Mouse (Mus musculus): ENCODE data around the gene Dph3. TPM values are rescaled to one million over a fixed set of nuclear protein-coding genes. Genes with fewer than 3 reads are reported as not detected.

The Dph3 gene
- total and polyA plus RNA-seq, 3 experiments, result 75.7 to 125 (median 92.9) TPM

DNA sequence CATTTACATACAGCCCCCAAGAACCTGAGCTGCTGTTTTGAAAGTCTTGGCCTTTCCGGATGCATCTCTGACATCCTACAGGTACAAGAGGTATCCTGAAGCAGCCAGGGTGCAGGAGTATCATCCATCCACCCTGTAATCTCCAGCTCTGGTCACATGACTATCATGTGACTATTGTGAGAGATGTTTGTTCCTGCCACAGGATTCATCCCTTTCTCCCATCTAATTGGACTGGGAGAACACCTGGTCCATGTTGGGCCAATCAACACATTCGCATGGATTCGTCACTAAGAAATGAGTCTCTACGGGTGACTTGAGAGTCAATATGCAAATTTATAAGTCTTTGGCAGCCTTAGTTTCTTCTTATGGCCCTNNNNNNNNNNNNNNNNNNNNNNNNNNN lies 24.1 kb downstream of the Dph3 start:
- Histone ChIP-seq H3K27me3 (replicated peaks) (no peaks in the 10 kb centered on the region), H3K9me3 (replicated peaks; ENCODE audit: low read length) (peaks cover 17% of the 10 kb centered on the region), H3K79me2 (replicated peaks; ENCODE audit: control insufficient read depth, extremely low read depth, insufficient read depth, poor library complexity, severe bottlenecking) (no peaks in the 10 kb centered on the region), H3K4me1 (ENCODE audit: control insufficient read depth in 1 of 2, insufficient read depth in 2 of 2) (peaks cover 3 to 5% of the 10 kb centered on the region in 2 experiments; a peak in 2 of 4 replicates), H3K27ac (ENCODE audit: insufficient read depth, low read depth) (no peak overlapping the region), H3K36me3 (replicated peaks in 1 of 2; ENCODE audit: control insufficient read depth in 1 of 2, insufficient read depth in 1 of 2, low read length in 1 of 2) (no peaks in the 10 kb centered on the region), H3K4me3 (replicated peaks in 1 of 3; ENCODE audit: low read depth in 2 of 3, low read length in 2 of 3, poor library complexity in 1 of 3) (no peak overlapping the region), H3K9ac (ENCODE audit: insufficient read depth, low read depth) (no peak overlapping the region), H3K4me2 (ENCODE audit: insufficient read depth, low read depth, poor library complexity, severe bottlenecking) (no peak overlapping the region)
- dilution Hi-C loops (cut with MboI; ENCODE audit: extremely low pct_ligation_motif_present, extremely low pct_unique_long_range_greater_than_20kb, low sequenced_read_pairs) (no loop called here), in situ Hi-C loops (cut with MboI; ENCODE audit: low pct_ligation_motif_present, low pct_unique_long_range_greater_than_20kb, low sequenced_read_pairs) (no loop called here)
- no peak for DNase-seq (ENCODE audit: extremely low read depth)
- TF ChIP-seq RCOR1 (conservative IDR thresholded peaks at IDR 0.05; ENCODE audit: low read depth, low read length) (no peak), GABPA (IDR thresholded peaks at IDR 0.05; ENCODE audit: insufficient replicate concordance, low read depth, low read length) (no peak), USF2 (conservative IDR thresholded peaks at IDR 0.05; ENCODE audit: low read depth, low read length) (peak; percentile 41; the same call in 1 of the 2 replicates), USF1 (IDR thresholded peaks at IDR 0.05; ENCODE audit: low read depth, low read length) (peak; percentile 14; the same call in 1 of the 2 replicates), NRF1 (IDR thresholded peaks at IDR 0.05; ENCODE audit: low read depth, low read length) (no peak), TBP (conservative IDR thresholded peaks at IDR 0.05; ENCODE audit: low read depth, low read length) (no peak), POLR2AphosphoS2 (IDR thresholded peaks at IDR 0.05; ENCODE audit: low read depth, low read length) (no peak)

DNA sequence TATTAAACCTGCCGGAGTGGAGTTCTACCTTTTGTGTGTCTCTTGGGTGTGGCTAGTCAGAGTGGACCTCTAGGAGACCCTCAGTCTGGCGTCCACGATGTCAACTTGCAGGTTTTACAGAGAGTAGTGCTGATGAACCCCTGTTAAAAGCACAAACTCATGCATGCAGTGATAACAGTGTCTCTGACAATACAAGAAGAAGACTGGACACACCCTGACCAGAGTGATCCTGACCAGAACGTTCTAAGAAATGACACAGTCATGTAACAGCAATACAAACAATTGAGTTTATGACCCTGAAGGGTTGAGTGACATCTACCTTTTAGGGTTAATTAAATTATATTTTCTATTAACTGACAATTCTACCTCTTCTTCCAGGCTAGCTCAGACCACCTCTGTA lies 27.9 kb downstream of the Dph3 start:
- H3K4me2 ChIP-seq (ENCODE audit: insufficient read depth, low read depth, poor library complexity, severe bottlenecking), result no peak overlapping the region
- peaks cover 3% of the 10 kb centered on the region for H3K9me3 ChIP-seq (replicated peaks; ENCODE audit: low read length)
- no peak for DNase-seq (ENCODE audit: extremely low read depth)
- no peaks in the 10 kb centered on the region for H3K36me3 ChIP-seq (replicated peaks in 1 of 2; ENCODE audit: control insufficient read depth in 1 of 2, insufficient read depth in 1 of 2, low read length in 1 of 2)
- H3K27ac ChIP-seq (ENCODE audit: insufficient read depth, low read depth), result no peak overlapping the region
- dilution Hi-C loops (cut with MboI; ENCODE audit: extremely low pct_ligation_motif_present, extremely low pct_unique_long_range_greater_than_20kb, low sequenced_read_pairs) (no loop called here), in situ Hi-C loops (cut with MboI; ENCODE audit: low pct_ligation_motif_present, low pct_unique_long_range_greater_than_20kb, low sequenced_read_pairs) (no loop called here)
- no peak for TF ChIP-seq SIN3A (IDR thresholded peaks at IDR 0.05; ENCODE audit: low read length)
- TF ChIP-seq ZNF384 (IDR thresholded peaks at IDR 0.05; ENCODE audit: low read depth, low read length), result no peak
- no peak for TF ChIP-seq TBP (conservative IDR thresholded peaks at IDR 0.05; ENCODE audit: low read depth, low read length)
- no peak for TF ChIP-seq IRF4 (IDR thresholded peaks at IDR 0.05; ENCODE audit: low read depth, low read length)
- no peak for TF ChIP-seq MAX (IDR thresholded peaks at IDR 0.05; ENCODE audit: low read length)
- TF ChIP-seq RAD21 (IDR thresholded peaks at IDR 0.05; ENCODE audit: low read depth, low read length), result no peak
- TF ChIP-seq CTCF (conservative IDR thresholded peaks at IDR 0.05 in 1 of 2, IDR thresholded peaks at IDR 0.05 in 1 of 2; ENCODE audit: low read depth in 2 of 2, low read length in 2 of 2), result no peak
- TF ChIP-seq ELF1 (IDR thresholded peaks at IDR 0.05; ENCODE audit: low read depth, low read length), result no peak
- peaks cover 3 to 5% of the 10 kb centered on the region in 2 experiments; a peak in 2 of 4 replicates for H3K4me1 ChIP-seq (ENCODE audit: control insufficient read depth in 1 of 2, insufficient read depth in 2 of 2)
- no peak overlapping the region for H3K4me3 ChIP-seq (replicated peaks in 1 of 3; ENCODE audit: low read depth in 2 of 3, low read length in 2 of 3, poor library complexity in 1 of 3)
- H3K79me2 ChIP-seq (replicated peaks; ENCODE audit: control insufficient read depth, extremely low read depth, insufficient read depth, poor library complexity, severe bottlenecking), result no peaks in the 10 kb centered on the region
- H3K27me3 ChIP-seq (replicated peaks), result no peaks in the 10 kb centered on the region
- no peak overlapping the region for H3K9ac ChIP-seq (ENCODE audit: insufficient read depth, low read depth)

DNA sequence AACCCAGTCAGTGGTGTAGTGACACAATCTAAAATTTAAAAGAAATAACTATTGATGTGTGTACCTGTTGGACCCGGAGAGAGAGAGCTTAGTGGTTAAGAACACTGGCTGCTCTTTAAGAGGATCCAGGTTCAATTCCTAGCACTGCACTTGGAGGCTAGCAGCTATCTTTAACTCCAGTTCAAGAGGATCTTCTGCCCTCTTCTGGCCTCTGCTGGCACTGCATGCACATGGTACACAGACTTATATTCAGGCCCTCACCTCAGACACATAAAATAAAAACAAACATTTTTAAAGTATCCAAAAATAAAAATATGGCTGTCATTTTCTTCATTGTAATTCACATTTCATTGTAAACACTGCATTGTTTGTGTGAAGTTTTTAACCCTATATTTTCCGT lies 28.9 kb downstream of the Dph3 start:
- H3K36me3 ChIP-seq (replicated peaks in 1 of 2; ENCODE audit: control insufficient read depth in 1 of 2, insufficient read depth in 1 of 2, low read length in 1 of 2), result no peaks in the 10 kb centered on the region
- no peaks in the 10 kb centered on the region for H3K27me3 ChIP-seq (replicated peaks)
- peaks cover 3 to 4% of the 10 kb centered on the region in 2 experiments; a peak in 2 of 4 replicates for H3K4me1 ChIP-seq (ENCODE audit: control insufficient read depth in 1 of 2, insufficient read depth in 2 of 2)
- no peak overlapping the region for H3K9ac ChIP-seq (ENCODE audit: insufficient read depth, low read depth)
- in situ Hi-C loops (cut with MboI; ENCODE audit: low pct_ligation_motif_present, low pct_unique_long_range_greater_than_20kb, low sequenced_read_pairs) (no loop called here), dilution Hi-C loops (cut with MboI; ENCODE audit: extremely low pct_ligation_motif_present, extremely low pct_unique_long_range_greater_than_20kb, low sequenced_read_pairs) (no loop called here)
- TF ChIP-seq SIN3A (IDR thresholded peaks at IDR 0.05; ENCODE audit: low read length), result no peak
- TF ChIP-seq RAD21 (IDR thresholded peaks at IDR 0.05; ENCODE audit: low read depth, low read length), result peak; percentile 24
- peak; percentile 26 to 52; a peak in 3 of 4 replicates for TF ChIP-seq CTCF (conservative IDR thresholded peaks at IDR 0.05 in 1 of 2, IDR thresholded peaks at IDR 0.05 in 1 of 2; ENCODE audit: low read depth in 2 of 2, low read length in 2 of 2)
- no peak for TF ChIP-seq GABPA (IDR thresholded peaks at IDR 0.05; ENCODE audit: insufficient replicate concordance, low read depth, low read length)
- no peak overlapping the region for H3K4me2 ChIP-seq (ENCODE audit: insufficient read depth, low read depth, poor library complexity, severe bottlenecking)
- no peak overlapping the region for H3K4me3 ChIP-seq (replicated peaks in 1 of 3; ENCODE audit: low read depth in 2 of 3, low read length in 2 of 3, poor library complexity in 1 of 3)
- peaks cover 3% of the 10 kb centered on the region for H3K9me3 ChIP-seq (replicated peaks; ENCODE audit: low read length)
- no peak overlapping the region for H3K27ac ChIP-seq (ENCODE audit: insufficient read depth, low read depth)
- DNase-seq (ENCODE audit: extremely low read depth), result peak; percentile 24
- no peaks in the 10 kb centered on the region for H3K79me2 ChIP-seq (replicated peaks; ENCODE audit: control insufficient read depth, extremely low read depth, insufficient read depth, poor library complexity, severe bottlenecking)
